Mouse (Mus musculus) heart, embryonic 13.5 days (tissue): ENCODE data around the gene Vamp2. TPM values are rescaled to one million over a fixed set of nuclear protein-coding genes. Genes with fewer than 3 reads are reported as not detected.

Experiments used
- ATAC-seq: fragments of 200-750 bp; cut with Nextera tagmentation; 2 replicates; pipeline ENCODE4 v1.8.0; 2017; ENCODE audit warnings: moderate TSS enrichment; ENCODE audit not compliant: insufficient number of reproducible peaks, low FRiP score, low TSS enrichment; ENCODE audit errors: extremely low read depth
- H3K27ac ChIP-seq: fragments of 300-500 bp; sonication (generic); replicated peaks from 2 replicates; pipeline ENCODE4 v1.5.1; 2015; ENCODE audit warnings: moderate library complexity, mild to moderate bottlenecking, inconsistent platforms
- H3K27me3 ChIP-seq: fragments of 300-500 bp; sonication (generic); replicated peaks from 2 replicates; pipeline ENCODE4 v1.6.1; 2015; ENCODE audit warnings: mild to moderate bottlenecking, inconsistent platforms
- H3K36me3 ChIP-seq: fragments of 300-500 bp; sonication (generic); 2 replicates; pipeline ENCODE4 v1.6.1; 2015; ENCODE audit warnings: mild to moderate bottlenecking, inconsistent platforms
- H3K4me1 ChIP-seq: fragments of 300-500 bp; sonication (generic); 2 replicates; pipeline ENCODE4 v1.6.1; 2015; ENCODE audit warnings: inconsistent platforms
- H3K4me2 ChIP-seq: fragments of 300-500 bp; sonication (generic); 2 replicates; pipeline ENCODE4 v1.6.1; 2015; ENCODE audit warnings: inconsistent platforms, mild to moderate bottlenecking, moderate library complexity
- H3K4me3 ChIP-seq: fragments of 300-500 bp; sonication (generic); 2 replicates; pipeline ENCODE4 v1.5.1; 2015; ENCODE audit warnings: moderate library complexity, mild to moderate bottlenecking, inconsistent platforms
- H3K9ac ChIP-seq: fragments of 300-500 bp; sonication (generic); 2 replicates; pipeline ENCODE4 v1.6.1; 2015; ENCODE audit warnings: inconsistent platforms, mild to moderate bottlenecking, moderate library complexity
- H3K9me3 ChIP-seq: fragments of 300-500 bp; sonication (generic); 2 replicates; pipeline ENCODE4 v1.6.1; 2016; ENCODE audit warnings: inconsistent platforms
- WGBS: fragments of 180-500 bp; shearing (Covaris S2); methylation state at CpG from one replicate; pipeline ENCODE4 v1.1.7; 2015; ENCODE audit warnings: mixed read lengths; 5-methylcytosine and 5-hydroxymethylcytosine counted together
- polyA plus RNA-seq: library from polyadenylated mRNA; unstranded; fragments of >200 nt; fragmentation: Nextera tagmentation; extraction: Ambion mirVana; gene quantifications from 2 replicates; pipeline ENCODE4 v1.2.1, GENCODE M21; 2015

The Vamp2 gene
- polyA plus RNA-seq, 1 experiment from 2014 or later: 82.1 TPM

- 0 out of 2 replicates have a peak, but pooled peaks cover 2% of the 10 kb centered on the region for H3K36me3 ChIP-seq
- H3K4me1 ChIP-seq: peaks cover 32% of the 10 kb centered on the region
- under 1% methylated on average over 64 of the region's 64 CpGs for WGBS
- H3K27me3 ChIP-seq: no peaks in the 10 kb centered on the region
- H3K27ac ChIP-seq: peak within 1 kb of the TSS; percentile 96
- H3K4me3 ChIP-seq: peak within 1 kb of the TSS; percentile 90
- H3K9me3 ChIP-seq: no peaks in the 10 kb centered on the region
- peak; percentile 85 for ATAC-seq
- peak within 1 kb of the TSS; percentile 90 for H3K9ac ChIP-seq
- peak within 1 kb of the TSS; percentile 92 for H3K4me2 ChIP-seq
These were observed 28.8 kb upstream of the Vamp2 start, which contains the start of gene Borcs6 for GRCm38 (mm10) chr11:69059357-69059974. Gene Borcs6 (plus strand): TSS chr11:69059717.

- Histone ChIP-seq H3K27ac (peak overlapping the region; percentile 96), H3K36me3 (no peaks in the 10 kb centered on the region), H3K4me2 (peak overlapping the region; percentile 92), H3K27me3 (no peaks in the 10 kb centered on the region), H3K4me3 (peak overlapping the region; percentile 90), H3K9ac (peak overlapping the region; percentile 90), H3K4me1 (peaks cover 35% of the 10 kb centered on the region), H3K9me3 (no peaks in the 10 kb centered on the region)
- 0% methylated on average over 49 of the region's 49 CpGs for WGBS
- ATAC-seq: peak; percentile 11; the same call in 1 of the 2 replicates
These were observed 28.3 kb upstream of the Vamp2 start for GRCm38 (mm10) chr11:69059975-69060411.

GRCm38 (mm10) chr11:69060448-69061254 lies 27.6 kb upstream of the Vamp2 start:
- Histone ChIP-seq H3K4me2 (peak overlapping the region; percentile 92), H3K4me1 (peaks cover 35% of the 10 kb centered on the region), H3K27me3 (no peaks in the 10 kb centered on the region), H3K36me3 (no peaks in the 10 kb centered on the region), H3K9me3 (no peaks in the 10 kb centered on the region), H3K27ac (peak overlapping the region; percentile 96), H3K4me3 (peak overlapping the region; percentile 90), H3K9ac (peak overlapping the region; percentile 90)
- ATAC-seq: no peak; the same call in 1 of the 2 replicates
- WGBS: 2% methylated on average over 40 of the region's 40 CpGs

GRCm38 (mm10) chr11:69061255-69061912 lies 26.9 kb upstream of the Vamp2 start:
- Histone ChIP-seq H3K27ac (peak overlapping the region; percentile 96), H3K27me3 (no peaks in the 10 kb centered on the region), H3K9me3 (no peaks in the 10 kb centered on the region), H3K4me2 (peak overlapping the region; percentile 92), H3K36me3 (no peaks in the 10 kb centered on the region), H3K4me3 (peak overlapping the region; percentile 90), H3K4me1 (peaks cover 41% of the 10 kb centered on the region), H3K9ac (peak overlapping the region; percentile 90)
- 11% methylated on average over 17 of the region's 17 CpGs for WGBS
- ATAC-seq: no peak

GRCm38 (mm10) chr11:69062194-69062760 lies 26.0 kb upstream of the Vamp2 start:
- Histone ChIP-seq H3K9ac (peak overlapping the region; percentile 71; the same call in 1 of the 2 replicates), H3K27ac (peak overlapping the region; percentile 87), H3K9me3 (no peaks in the 10 kb centered on the region), H3K4me1 (peaks cover 49% of the 10 kb centered on the region), H3K36me3 (no peaks in the 10 kb centered on the region), H3K4me2 (peak overlapping the region; percentile 92), H3K27me3 (no peaks in the 10 kb centered on the region), H3K4me3 (peak overlapping the region; percentile 90)
- no peak for ATAC-seq
- WGBS: 1% methylated on average over 17 of the region's 17 CpGs

- no peaks in the 10 kb centered on the region for H3K27me3 ChIP-seq
- peak overlapping the region; percentile 79 for H3K4me3 ChIP-seq
- H3K27ac ChIP-seq: peak overlapping the region; percentile 87
- no peaks in the 10 kb centered on the region for H3K9me3 ChIP-seq
- no peaks in the 10 kb centered on the region for H3K36me3 ChIP-seq
- H3K9ac ChIP-seq: peak overlapping the region; percentile 83
- under 1% methylated on average over 19 of the region's 19 CpGs for WGBS
- peak overlapping the region; percentile 92 for H3K4me2 ChIP-seq
- ATAC-seq: peak; percentile 27
- H3K4me1 ChIP-seq: peaks cover 53% of the 10 kb centered on the region
These were observed 25.5 kb upstream of the Vamp2 start for GRCm38 (mm10) chr11:69062761-69063224.

GRCm38 (mm10) chr11:69063413-69064201 lies 24.7 kb upstream of the Vamp2 start:
- no peaks in the 10 kb centered on the region for H3K9me3 ChIP-seq
- H3K36me3 ChIP-seq: no peaks in the 10 kb centered on the region
- H3K4me1 ChIP-seq: peaks cover 45% of the 10 kb centered on the region
- peak overlapping the region; percentile 92 for H3K4me2 ChIP-seq
- peak overlapping the region; percentile 92 for H3K9ac ChIP-seq
- H3K4me3 ChIP-seq: peak overlapping the region; percentile 79
- ATAC-seq: no peak; the same call in 1 of the 2 replicates
- peak overlapping the region; percentile 89 for H3K27ac ChIP-seq
- under 1% methylated on average over 31 of the region's 31 CpGs for WGBS
- H3K27me3 ChIP-seq: no peaks in the 10 kb centered on the region

- H3K36me3 ChIP-seq: no peaks in the 10 kb centered on the region
- H3K9ac ChIP-seq: peak overlapping the region; percentile 92
- peak overlapping the region; percentile 89 for H3K27ac ChIP-seq
- 66% methylated on average over 9 of the region's 9 CpGs for WGBS
- peak overlapping the region; percentile 79 for H3K4me3 ChIP-seq
- H3K4me2 ChIP-seq: peak overlapping the region; percentile 92
- peaks cover 44% of the 10 kb centered on the region for H3K4me1 ChIP-seq
- no peaks in the 10 kb centered on the region for H3K9me3 ChIP-seq
- H3K27me3 ChIP-seq: no peaks in the 10 kb centered on the region
- no peak for ATAC-seq
These were observed 23.8 kb upstream of the Vamp2 start for GRCm38 (mm10) chr11:69064259-69065133.

GRCm38 (mm10) chr11:69065394-69065925 lies 22.8 kb upstream of the Vamp2 start:
- Histone ChIP-seq H3K4me2 (peak overlapping the region; percentile 87), H3K9me3 (no peaks in the 10 kb centered on the region), H3K4me3 (peak overlapping the region; percentile 53; the same call in 1 of the 2 replicates), H3K36me3 (no peaks in the 10 kb centered on the region), H3K27ac (no peak overlapping the region), H3K27me3 (no peaks in the 10 kb centered on the region), H3K4me1 (peaks cover 49% of the 10 kb centered on the region), H3K9ac (0 out of 2 replicates have a peak overlapping the region, but pooled peaks have one; percentile 81)
- no peak for ATAC-seq
- WGBS: 61% methylated on average over 3 of the region's 3 CpGs
